Mouse (Mus musculus) kidney, embryonic 16.5 days (tissue): ENCODE results near the gene Msx3. TPM values are rescaled to one million over a fixed set of nuclear protein-coding genes. Genes with fewer than 3 reads are reported as not detected.

Experiments used
- ATAC-seq: fragments of 200-750 bp; cut with Nextera tagmentation; 2 replicates; pipeline ENCODE4 v1.8.0; 2017; ENCODE audit warnings: moderate TSS enrichment; ENCODE audit not compliant: low FRiP score, low TSS enrichment
- H3K27ac ChIP-seq: fragments of 300-500 bp; sonication (generic); 2 replicates; pipeline ENCODE4 v1.5.1; 2014; ENCODE audit warnings: low read length
- H3K27me3 ChIP-seq: fragments of 300-500 bp; sonication (generic); 2 replicates; pipeline ENCODE4 v1.6.1; 2014; ENCODE audit warnings: low read length, control low read depth, mixed read lengths; ENCODE audit not compliant: insufficient read depth
- H3K36me3 ChIP-seq: fragments of 300-500 bp; sonication (generic); 2 replicates; pipeline ENCODE4 v1.6.1; 2014; ENCODE audit warnings: low read length, control low read depth, mixed read lengths; ENCODE audit not compliant: insufficient read depth
- H3K4me1 ChIP-seq: fragments of 300-500 bp; sonication (generic); 2 replicates; pipeline ENCODE4 v1.6.1; 2014; ENCODE audit warnings: low read length, control low read depth, mixed read lengths; ENCODE audit not compliant: insufficient read depth
- H3K4me2 ChIP-seq: fragments of 300-500 bp; sonication (generic); replicated peaks from 2 replicates; pipeline ENCODE4 v1.6.1; 2014; ENCODE audit warnings: low read depth, low read length
- H3K4me3 ChIP-seq: fragments of 300-500 bp; sonication (generic); 2 replicates; pipeline ENCODE4 v1.5.1; 2014; ENCODE audit warnings: mild to moderate bottlenecking, low read length
- H3K9ac ChIP-seq: fragments of 300-500 bp; sonication (generic); replicated peaks from 2 replicates; pipeline ENCODE4 v1.6.1; 2014; ENCODE audit warnings: low read length
- H3K9me3 ChIP-seq: fragments of 300-500 bp; sonication (generic); 2 replicates; pipeline ENCODE4 v1.6.1; 2016; ENCODE audit warnings: low read length, control low read depth
- WGBS: fragments of 180-500 bp; shearing (Covaris S2); extraction: QIAGEN DNeasy Blood & Tissue Kit; methylation state at CpG from one replicate; pipeline ENCODE4 v1.1.7; 2014; 5-methylcytosine and 5-hydroxymethylcytosine counted together
- polyA plus RNA-seq: library from polyadenylated mRNA; unstranded; fragments of >200 nt; fragmentation: Nextera tagmentation; extraction: Ambion mirVana; gene quantifications from 2 replicates; pipeline ENCODE4 v1.2.1, GENCODE M21; 2015

Msx3 gene
- polyA plus RNA-seq, 1 experiment from 2014 or later: not detected

DNA sequence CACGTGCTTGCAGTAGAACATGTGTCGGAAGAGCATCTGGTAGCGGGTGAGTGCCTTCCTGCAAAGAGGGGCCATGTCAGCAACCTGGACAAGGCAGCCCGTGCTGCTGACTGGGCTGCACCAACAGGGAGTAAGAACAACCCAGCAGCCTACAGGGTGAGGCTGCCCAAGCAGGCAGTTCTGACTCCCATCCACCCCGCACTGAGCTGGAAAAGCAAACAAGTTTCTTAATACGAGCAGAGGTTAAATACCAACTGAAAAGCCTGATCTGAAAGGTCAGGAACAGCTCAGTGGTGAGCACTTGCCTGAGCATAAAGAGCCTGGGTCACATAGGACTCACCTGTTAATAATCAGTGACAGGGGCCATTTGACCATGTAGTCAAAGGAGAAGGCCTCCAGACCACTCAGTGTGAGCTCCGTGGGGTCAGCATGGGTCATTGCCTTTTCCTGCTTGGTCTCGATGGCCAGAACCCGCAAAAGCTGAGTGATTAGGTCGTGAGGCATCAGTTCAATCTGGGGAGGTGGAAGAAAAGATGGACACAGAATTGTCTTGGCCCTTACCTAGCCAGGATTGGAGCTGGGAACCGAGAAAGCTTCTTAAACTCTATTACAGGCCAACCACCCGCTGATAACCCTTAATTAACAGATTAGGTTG is 47.7 kb downstream of the Msx3 start:
- peaks cover 73% of the 10 kb centered on the region for H3K36me3 ChIP-seq
- no peaks in the 10 kb centered on the region for H3K4me1 ChIP-seq
- no peak overlapping the region for H3K4me2 ChIP-seq
- H3K27ac ChIP-seq: no peak overlapping the region
- H3K4me3 ChIP-seq: no peak overlapping the region
- no peaks in the 10 kb centered on the region for H3K27me3 ChIP-seq
- no peaks in the 10 kb centered on the region for H3K9me3 ChIP-seq
- H3K9ac ChIP-seq: no peak overlapping the region
- 61% methylated on average over 12 of the region's 12 CpGs for WGBS
- ATAC-seq: no peak

DNA sequence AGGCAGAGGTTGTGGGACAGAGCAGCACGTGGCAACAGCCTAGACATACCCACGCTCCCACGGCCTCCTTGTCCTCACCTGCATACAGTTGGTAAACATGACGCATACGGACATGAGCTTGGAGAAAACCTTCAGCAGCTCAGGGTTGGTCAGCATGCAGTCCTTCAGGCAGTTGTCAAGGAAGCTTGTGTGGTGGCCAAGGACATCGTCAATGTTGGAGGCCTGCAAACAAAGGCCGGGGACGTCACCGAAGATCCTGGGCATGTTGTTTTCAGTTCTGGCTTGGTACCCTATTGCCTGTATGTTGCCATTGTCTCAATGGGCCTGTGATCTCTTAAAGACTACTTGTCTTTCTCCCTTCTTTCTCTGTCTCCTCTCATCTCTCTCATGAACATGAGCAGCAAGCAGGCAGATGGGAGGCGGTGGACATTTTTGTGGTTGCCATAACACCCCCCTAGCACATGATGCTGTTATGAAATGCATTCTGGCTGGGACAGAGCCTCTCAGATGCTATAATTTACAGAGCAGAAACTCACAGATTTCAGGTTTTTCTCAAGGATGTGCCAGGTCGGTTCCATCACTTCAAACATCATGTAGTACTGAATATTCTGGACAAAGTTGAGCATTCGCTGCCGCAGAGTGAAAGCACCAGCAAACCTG is 50.1 kb downstream of the Msx3 start:
- Histone ChIP-seq H3K36me3 (peaks cover 55% of the 10 kb centered on the region), H3K9me3 (no peaks in the 10 kb centered on the region), H3K4me2 (no peak overlapping the region), H3K9ac (no peak overlapping the region), H3K27me3 (no peaks in the 10 kb centered on the region), H3K27ac (no peak overlapping the region), H3K4me3 (no peak overlapping the region), H3K4me1 (no peaks in the 10 kb centered on the region)
- WGBS: 91% methylated on average over 13 of the region's 13 CpGs
- no peak for ATAC-seq

Other genes with a start within 250 kb of the Msx3 start
- gene Adgra1, start 214.9 kb downstream of the Msx3 start, polyA plus RNA-seq: 0.46 and 1.0 TPM in 2 replicates
- gene Kndc1, start 154.4 kb downstream of the Msx3 start, polyA plus RNA-seq: 0.12 and 0.22 TPM in 2 replicates
- 0.21 TPM in 1 of 2 replicates, not detected in the other for gene Utf1, start 105.3 kb downstream of the Msx3 start, polyA plus RNA-seq
- 0.71 and 0.94 TPM in 2 replicates for gene 6430531B16Rik, start 70.3 kb downstream of the Msx3 start, polyA plus RNA-seq
- 1.6 and 1.8 TPM in 2 replicates for gene Adam8, start 56.5 kb downstream of the Msx3 start, polyA plus RNA-seq
- 38.0 and 40.6 TPM in 2 replicates for gene Zfp511, start 12.7 kb downstream of the Msx3 start, polyA plus RNA-seq
- 57.7 and 58.8 TPM in 2 replicates for gene Tubgcp2, start 12.4 kb downstream of the Msx3 start, polyA plus RNA-seq
- 0.99 and 1.9 TPM in 2 replicates for gene Caly, start 33.5 kb upstream of the Msx3 start, polyA plus RNA-seq
- 0.27 and 0.62 TPM in 2 replicates for gene Prap1, start 44.3 kb upstream of the Msx3 start, polyA plus RNA-seq
- gene Fuom, start 53.4 kb upstream of the Msx3 start, polyA plus RNA-seq: 36.1 and 41.3 TPM in 2 replicates
- gene Paox, start 66.7 kb upstream of the Msx3 start, polyA plus RNA-seq: 20.2 and 23.5 TPM in 2 replicates
- gene Echs1, start 67.4 kb upstream of the Msx3 start, polyA plus RNA-seq: 183 and 199 TPM in 2 replicates
- 30.5 and 33.8 TPM in 2 replicates for gene Mtg1, start 88.5 kb upstream of the Msx3 start, polyA plus RNA-seq
- gene Sprn, start 105.8 kb upstream of the Msx3 start, polyA plus RNA-seq: 0.41 and 0.51 TPM in 2 replicates
- gene Olfr522, start 115.7 kb upstream of the Msx3 start, polyA plus RNA-seq: not detected in 2 replicates
- gene Olfr523, start 124.1 kb upstream of the Msx3 start, polyA plus RNA-seq: not detected in 2 replicates
- gene Olfr524, start 156.9 kb upstream of the Msx3 start, polyA plus RNA-seq: not detected in 2 replicates
- gene Cd163l1, start 169.2 kb upstream of the Msx3 start, polyA plus RNA-seq: 0.04 TPM in 1 of 2 replicates, not detected in the other
- not detected in 2 replicates for gene 5830411N06Rik, start 198.2 kb upstream of the Msx3 start, polyA plus RNA-seq